Mouse (Mus musculus) cortical plate, adult 2 months (tissue): ENCODE results near the gene Etl4.

Experiments used
- CTCF ChIP-seq: fragments of 200-500 bp; IDR thresholded peaks from 2 replicates; pipeline ENCODE4 v1.5.1; 2011; ENCODE audit warnings: mild to moderate bottlenecking, control low read depth, low read length; ENCODE audit not compliant: insufficient read depth; ENCODE audit errors: extremely low read depth
- POLR2A ChIP-seq: fragments of 200-500 bp; IDR thresholded peaks from 2 replicates; pipeline ENCODE4 v1.6.1; 2011; ENCODE audit warnings: mild to moderate bottlenecking, low read length, control low read depth; ENCODE audit not compliant: insufficient read depth; ENCODE audit errors: extremely low read depth

DNA sequence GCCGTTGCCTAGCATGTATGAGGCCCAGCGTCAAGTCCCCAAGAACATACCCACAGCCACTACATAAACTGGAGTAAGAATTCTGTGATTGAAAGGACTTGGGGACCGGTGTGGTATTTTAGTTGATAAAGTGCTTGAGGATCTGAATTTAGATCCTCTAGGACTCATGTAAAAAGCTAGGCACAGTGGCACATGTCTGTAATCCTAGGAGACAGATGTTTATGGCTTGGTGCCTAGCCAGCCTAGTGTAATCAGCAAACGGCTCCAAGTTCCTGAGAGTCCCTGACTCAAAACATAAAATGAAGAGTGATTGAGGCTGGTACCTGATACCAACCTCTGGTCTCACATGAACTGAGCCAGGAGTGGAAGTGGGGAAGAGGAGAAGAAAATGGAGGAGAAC is 629.3 kb downstream of the Etl4 start:
- TF ChIP-seq POLR2A: no peak
- TF ChIP-seq CTCF: no peak
